Mouse (Mus musculus): ENCODE results near the gene Ecpas.

Gene Ecpas

DNA sequence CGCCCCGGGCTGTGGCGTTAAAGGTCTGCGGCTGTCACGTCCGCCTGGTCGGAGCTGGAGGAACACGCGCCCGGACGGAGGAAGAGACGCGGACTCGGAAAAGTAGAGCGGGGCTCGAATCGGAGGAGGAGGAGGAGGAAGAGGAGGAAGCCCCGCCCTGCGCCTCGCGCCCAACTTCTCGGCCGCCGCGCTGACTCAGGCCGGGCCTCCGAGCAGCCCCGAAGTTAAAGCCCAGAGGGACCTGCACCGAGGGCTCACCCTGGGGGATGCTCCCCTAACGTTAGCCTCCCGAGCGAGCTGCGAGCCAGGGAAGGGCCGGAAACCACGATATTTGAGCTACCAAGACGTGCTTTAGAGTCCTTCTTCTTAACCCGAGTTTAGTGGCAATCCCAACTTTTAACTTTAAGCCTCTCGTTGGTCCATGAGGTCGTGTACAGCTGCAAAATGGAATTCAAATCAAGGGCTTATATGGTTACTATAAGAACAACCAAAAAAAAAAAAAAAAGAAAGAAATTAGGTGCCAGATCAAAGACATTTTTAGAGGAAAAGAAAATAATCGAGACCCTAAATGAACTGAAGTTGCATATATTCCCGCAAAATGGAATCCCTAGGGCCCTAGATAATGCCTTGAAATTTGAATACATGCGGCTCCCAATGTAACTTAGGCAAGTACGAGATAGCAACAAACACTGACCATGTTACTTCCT is at the start of gene Ecpas:
Ecpas (minus strand) TSS at position 121 of the 707 bp plus-strand sequence.
- DNase-seq (ENCODE audit: low spot score in 2 of 2), result peak; percentile 56 to 57

- DNase-seq (ENCODE audit: low spot score in 2 of 2), result no peak
Measured at GRCm38 (mm10) chr4:58961719-58962118, 49.2 kb upstream of the Ecpas start.

DNA sequence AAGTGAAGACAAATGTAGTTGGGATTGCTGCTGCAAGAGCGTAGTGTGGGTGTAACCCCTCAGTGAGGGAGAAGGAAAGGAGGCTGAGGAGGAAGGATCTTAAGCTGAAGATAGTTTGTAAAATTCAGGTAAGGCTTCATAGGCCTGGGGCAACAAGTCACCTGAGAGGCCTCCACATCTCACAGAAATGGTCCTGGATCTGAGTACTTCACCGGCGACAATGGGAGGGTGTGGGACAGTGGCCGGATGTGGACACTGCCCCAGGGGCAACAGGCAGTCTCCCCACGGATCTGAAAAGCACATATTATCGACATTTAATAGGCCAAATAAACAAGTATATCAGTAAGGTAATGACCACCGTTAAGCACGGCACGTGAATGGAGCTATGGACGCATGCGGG is 40.1 kb upstream of the Ecpas start:
- DNase-seq (ENCODE audit: low spot score in 2 of 2), result no peak

- no peak for DNase-seq (ENCODE audit: low spot score in 2 of 2)
Measured at GRCm38 (mm10) chr4:58948391-58948790, 35.8 kb upstream of the Ecpas start.

GRCm38 (mm10) chr4:58944695-58945094 is 32.1 kb upstream of the Ecpas start:
- peak; percentile 29 to 52 for DNase-seq (ENCODE audit: low spot score in 2 of 2)

- DNase-seq (ENCODE audit: low spot score in 2 of 2), result no peak
Measured at GRCm38 (mm10) chr4:58944206-58944553, 31.6 kb upstream of the Ecpas start.

GRCm38 (mm10) chr4:58943420-58944205 is 31.1 kb upstream of the Ecpas start, which contains the start of gene Zkscan16:
Zkscan16 (plus strand) TSS chr4:58943628.
- peak; percentile 87 to 90 for DNase-seq (ENCODE audit: low spot score in 2 of 2)

GRCm38 (mm10) chr4:58942942-58943341 is 30.4 kb upstream of the Ecpas start:
- no peak for DNase-seq (ENCODE audit: low spot score in 2 of 2)

DNA sequence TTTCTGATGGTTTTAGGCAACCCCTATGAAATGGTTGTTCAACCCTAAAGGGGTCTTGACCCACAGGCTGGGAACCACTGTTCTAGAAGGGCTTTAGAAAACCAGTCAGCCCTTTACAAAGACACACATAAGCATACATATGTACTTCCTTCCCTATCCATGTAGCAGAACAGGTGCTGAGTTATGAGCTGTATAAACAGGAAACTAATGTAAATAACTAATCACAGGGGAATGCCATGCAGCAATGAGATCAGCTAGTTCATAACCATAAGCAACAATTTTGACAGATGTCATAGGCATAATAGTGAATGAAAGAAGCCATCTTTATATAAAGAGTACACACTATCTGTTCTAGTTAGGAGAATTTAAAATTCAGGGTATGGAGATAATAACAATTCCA is 29.1 kb upstream of the Ecpas start:
- no peak for DNase-seq (ENCODE audit: low spot score in 2 of 2)

DNA sequence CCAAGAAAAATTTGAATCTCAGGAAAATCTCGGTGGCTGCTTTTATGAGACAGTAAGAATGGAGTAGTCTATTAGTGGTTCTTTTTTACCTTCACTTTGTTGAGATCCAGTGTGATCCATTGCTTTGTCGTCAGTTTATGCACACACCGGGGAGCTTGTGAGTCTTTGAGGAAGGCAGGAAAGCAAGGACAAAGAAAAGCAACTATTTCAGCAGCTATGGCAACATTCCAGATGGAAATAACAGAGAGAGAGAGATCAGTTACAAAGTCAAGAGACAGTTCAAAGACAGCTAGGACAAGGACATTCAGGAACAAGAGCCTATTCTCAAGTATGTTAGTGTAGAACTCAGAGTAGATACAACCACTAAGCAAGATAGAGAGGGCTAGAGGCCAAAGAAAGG is 23.3 kb upstream of the Ecpas start:
- no peak for DNase-seq (ENCODE audit: low spot score in 2 of 2)

- DNase-seq (ENCODE audit: low spot score in 2 of 2), result no peak
Measured at GRCm38 (mm10) chr4:58934746-58935476, 22.4 kb upstream of the Ecpas start.

- DNase-seq (ENCODE audit: low spot score in 2 of 2), result no peak
Measured at GRCm38 (mm10) chr4:58934308-58934707, 21.8 kb upstream of the Ecpas start.

DNA sequence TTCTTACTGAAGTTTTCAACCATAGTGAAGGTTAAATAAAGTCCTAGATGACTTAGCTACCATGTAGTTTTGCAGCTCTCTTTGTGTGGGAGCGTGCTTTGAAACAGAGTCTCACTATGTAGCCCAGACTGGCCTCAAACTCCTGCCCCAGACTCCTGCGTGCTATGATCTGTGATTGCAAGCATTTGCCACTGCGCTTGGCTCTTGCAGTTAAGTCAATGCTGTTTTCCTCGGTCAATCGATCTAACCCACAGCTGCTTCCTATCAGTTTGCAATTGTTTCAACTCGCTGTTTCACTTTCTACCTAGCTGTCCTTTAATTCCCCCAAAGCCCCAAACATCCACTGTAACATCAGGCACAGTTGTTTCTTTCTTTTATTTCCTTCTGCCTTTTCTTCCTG is 20.0 kb upstream of the Ecpas start:
- no peak for DNase-seq (ENCODE audit: low spot score in 2 of 2)

GRCm38 (mm10) chr4:58927661-58928060 is 15.1 kb upstream of the Ecpas start:
- DNase-seq (ENCODE audit: low spot score in 2 of 2), result no peak

- DNase-seq (ENCODE audit: low spot score in 2 of 2), result no peak
Measured at GRCm38 (mm10) chr4:58926120-58926519, 13.6 kb upstream of the Ecpas start.

DNA sequence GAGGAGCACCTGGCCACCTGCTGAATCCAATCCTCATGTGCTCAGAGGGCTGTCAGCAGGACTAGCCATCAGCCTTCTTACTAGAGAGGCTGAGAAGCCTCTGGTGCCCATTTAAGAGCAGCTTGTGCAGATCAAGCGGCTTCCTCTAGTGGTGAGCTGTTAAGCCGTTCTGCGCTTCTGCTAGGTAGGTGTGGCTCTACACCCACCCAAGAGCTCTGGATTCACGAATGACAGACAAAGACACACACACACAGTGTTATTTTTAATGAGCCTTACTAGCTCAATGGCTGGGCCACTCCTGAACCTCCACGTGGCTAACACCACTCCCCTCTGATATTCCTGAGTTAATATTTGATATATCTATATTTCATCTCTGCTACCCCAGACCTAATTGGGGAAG is 13.1 kb upstream of the Ecpas start:
- no peak for DNase-seq (ENCODE audit: low spot score in 2 of 2)

DNA sequence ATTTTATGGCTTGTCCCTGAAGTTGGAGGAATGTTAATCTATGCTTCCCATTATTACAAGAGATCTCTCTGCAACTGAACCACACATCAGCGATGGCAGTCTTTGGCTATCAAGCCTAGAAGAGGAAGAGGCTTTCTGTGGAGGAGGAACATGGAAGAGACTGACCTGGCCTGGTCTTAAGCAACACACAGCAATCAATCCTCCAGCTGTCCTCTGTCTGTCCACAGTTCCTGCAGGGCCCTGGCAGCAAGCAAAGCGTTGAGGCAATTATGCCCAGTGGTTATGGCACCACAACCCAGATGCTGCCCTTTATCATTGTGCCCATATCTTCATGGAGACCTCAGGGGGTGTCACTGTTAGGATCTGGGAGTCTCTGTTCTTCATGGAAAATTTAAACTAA is 11.4 kb upstream of the Ecpas start:
- no peak for DNase-seq (ENCODE audit: low spot score in 2 of 2)

DNA sequence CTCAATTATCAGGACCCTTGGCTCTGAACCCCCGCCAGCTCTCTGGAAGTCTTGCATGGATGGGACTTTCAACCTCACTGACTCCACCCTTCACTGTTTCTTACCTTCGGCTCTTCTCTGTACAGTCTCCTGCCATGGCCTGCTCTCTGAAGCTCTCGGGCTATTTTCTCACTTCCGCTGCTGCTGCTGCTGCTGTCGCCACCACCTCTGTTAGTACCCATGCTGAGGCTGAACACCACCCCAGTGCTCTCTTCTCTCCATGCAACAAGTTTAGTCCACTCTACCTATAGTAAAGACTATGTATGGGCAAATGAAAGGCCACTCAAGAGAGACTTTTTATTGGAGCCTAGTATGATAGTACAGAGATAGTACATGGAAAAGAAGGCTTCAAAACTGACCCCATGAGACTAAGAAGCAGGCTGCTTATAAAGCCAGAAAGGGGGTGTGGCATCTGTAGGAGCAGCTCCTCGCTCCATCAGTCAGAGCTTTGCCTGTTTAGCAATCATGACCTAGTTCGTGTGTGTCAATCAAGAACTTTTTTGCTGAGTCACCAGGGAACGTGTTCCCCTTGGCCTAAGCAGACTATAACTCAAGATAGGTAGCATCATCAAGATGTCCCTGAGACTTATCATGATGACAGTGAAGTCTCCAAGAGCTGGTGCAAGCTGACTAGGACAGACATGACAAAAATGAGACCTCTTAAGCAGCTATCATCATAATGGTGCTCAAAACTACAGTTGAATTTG is 2.7 kb upstream of the Ecpas start:
- no peak for DNase-seq (ENCODE audit: low spot score in 2 of 2)

- DNase-seq (ENCODE audit: low spot score in 2 of 2), result no peak
Measured at GRCm38 (mm10) chr4:58913336-58914026, 932 bp upstream of the Ecpas start.

- peak; percentile 38 to 56 for DNase-seq (ENCODE audit: low spot score in 2 of 2)
Measured at GRCm38 (mm10) chr4:58911831-58912628, 519 bp downstream of the Ecpas start.
